In the genomic region with DNA sequence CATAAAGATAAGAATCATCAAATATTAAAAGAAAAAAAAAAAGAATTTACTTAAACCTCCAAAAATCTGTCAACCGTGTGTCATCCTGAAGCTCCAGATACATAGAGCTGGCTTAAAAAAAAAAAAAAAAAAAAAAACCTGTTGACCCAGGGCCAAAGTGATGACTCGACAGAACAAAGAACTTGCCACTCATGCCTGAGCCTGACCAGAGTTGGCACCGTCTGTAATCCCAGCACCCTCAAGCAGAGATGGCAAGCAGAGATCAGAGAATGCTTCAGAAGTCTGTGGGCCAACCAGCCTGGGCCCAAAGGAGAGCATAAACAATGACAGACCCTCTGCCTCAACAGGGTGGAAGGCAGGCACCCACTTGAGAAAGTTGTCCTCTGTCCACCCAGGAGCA, we compare ENCODE assay signal across 18 mouse cellular contexts.
DNase-seq lines count a peak whose midpoint lies in the region; ATAC-seq lines count a peak whose summit lies in the region.
"Had no signal": no experiment of that assay in that cellular context is flagged by ENCODE, and none has a peak within 500 bp of the region (broad histone marks: within the 10 kb centered on the region; RNA-seq: fewer than 3 reads in every experiment).

No protein-coding gene starts in this region.

- DNase-seq in adrenal gland, adult 2 months: peak; percentile 48
- DNase-seq in adrenal gland, postnatal 4 days (ENCODE audit: low spot score in 2 of 2): no peak
- peak; percentile 45 for DNase-seq in urinary bladder, postnatal 14 days (ENCODE audit: low spot score)
- no peak for DNase-seq in urinary bladder, adult 2 months (ENCODE audit: low spot score)
- peak; percentile 64 for DNase-seq in adipocyte (ENCODE audit: low spot score)
- DNase-seq in testis, postnatal 14 days (ENCODE audit: low spot score): no peak
- no peak for DNase-seq in embryo, embryonic 10.5 days (ENCODE audit: low spot score)
- DNase-seq: B cell, adult 2 months; cerebellum, adult 18-20 months; gastrocnemius, postnatal 36 days; kidney, adult 9 months; kidney, postnatal 4 days; liver, embryonic 13.5 days; lung, postnatal 4 days; right cerebral cortex, postnatal 4 days had no signal

- ATAC-seq in megakaryocyte-erythroid progenitor cell, adult 5-6 weeks (replicated peaks; ENCODE audit: low FRiP score, low TSS enrichment, poor library complexity, severe bottlenecking): 0 out of 2 replicates have a peak, but pooled peaks have one; percentile 50
- ATAC-seq: forebrain, embryonic 13.5 days; inflammation-experienced regulatory T-cells, adult 6 months had no signal

Comparison
In these comparisons a context has a peak if more than half of its experiments do, and no peak if none do; other contexts are left out.
1. DNase-seq: peak in adrenal gland, adult 2 months (single experiment), urinary bladder, postnatal 14 days (single experiment) and adipocyte (single experiment); none in adrenal gland, postnatal 4 days (0 of 2), urinary bladder, adult 2 months (single experiment), testis, postnatal 14 days (single experiment) and embryo, embryonic 10.5 days (single experiment).